Mouse (Mus musculus) heart, embryonic 11.5 days (tissue): Measurements from ENCODE around the gene Stpg3. TPM values are rescaled to one million over a fixed set of nuclear protein-coding genes. Genes with fewer than 3 reads are reported as not detected.

Source experiments
- ATAC-seq: fragments of 200-750 bp; cut with Nextera tagmentation; replicated peaks from 2 replicates; pipeline ENCODE4 v1.8.0; 2017; ENCODE audit warnings: moderate library complexity; ENCODE audit not compliant: insufficient number of reproducible peaks, low FRiP score, low TSS enrichment
- H3K27ac ChIP-seq: fragments of 300-500 bp; sonication (generic); 2 replicates; pipeline ENCODE4 v1.5.1; 2014; ENCODE audit warnings: mild to moderate bottlenecking, low read depth, low read length
- H3K27me3 ChIP-seq: fragments of 300-500 bp; sonication (generic); 2 replicates; pipeline ENCODE4 v1.6.1; 2014; ENCODE audit warnings: mild to moderate bottlenecking, low read length, mixed read lengths; ENCODE audit not compliant: control insufficient read depth, insufficient read depth
- H3K36me3 ChIP-seq: fragments of 300-500 bp; sonication (generic); 2 replicates; pipeline ENCODE4 v1.6.1; 2014; ENCODE audit warnings: mild to moderate bottlenecking, low read length, moderate library complexity, mixed read lengths; ENCODE audit not compliant: control insufficient read depth, insufficient read depth
- H3K4me1 ChIP-seq: fragments of 300-500 bp; sonication (generic); 2 replicates; pipeline ENCODE4 v1.6.1; 2014; ENCODE audit warnings: low read length; ENCODE audit not compliant: control insufficient read depth, insufficient read depth
- H3K4me2 ChIP-seq: fragments of 300-500 bp; sonication (generic); 2 replicates; pipeline ENCODE4 v1.6.1; 2014; ENCODE audit warnings: mild to moderate bottlenecking, moderate library complexity
- H3K4me3 ChIP-seq: fragments of 300-500 bp; sonication (generic); 2 replicates; pipeline ENCODE4 v1.5.1; 2014; ENCODE audit warnings: low read depth, low read length
- H3K9ac ChIP-seq: fragments of 300-500 bp; sonication (generic); 2 replicates; pipeline ENCODE4 v1.6.1; 2014; ENCODE audit warnings: mild to moderate bottlenecking, low read depth, low read length, moderate library complexity
- H3K9me3 ChIP-seq: fragments of 300-500 bp; sonication (generic); replicated peaks from 2 replicates; pipeline ENCODE4 v1.6.1; 2016; ENCODE audit warnings: low read length; ENCODE audit not compliant: control insufficient read depth
- WGBS: fragments of 180-500 bp; shearing (Covaris S2); extraction: QIAGEN DNeasy Blood & Tissue Kit; methylation state at CpG from one replicate; pipeline ENCODE4 v1.1.7; 2014; ENCODE audit not compliant: insufficient replicate concordance; 5-methylcytosine and 5-hydroxymethylcytosine counted together
- polyA plus RNA-seq: library from polyadenylated mRNA; unstranded; fragments of >200 nt; fragmentation: Nextera tagmentation; extraction: Ambion mirVana; gene quantifications from 2 replicates; pipeline ENCODE4 v1.2.1, GENCODE M21; 2014

Gene Stpg3
- polyA plus RNA-seq, 1 experiment from 2014 or later: not detected

GRCm38 (mm10) chr2:25224492-25224765 lies 10.0 kb upstream of the Stpg3 start, which contains the start of gene Tubb4b:
Gene Tubb4b, minus strand, starts transcription at chr2:25224702.
- H3K4me2 ChIP-seq: peak within 1 kb of the TSS; percentile 97
- WGBS: under 1% methylated on average over 17 of the region's 17 CpGs
- peaks cover 16% of the 10 kb centered on the region for H3K4me1 ChIP-seq
- no peaks in the 10 kb centered on the region for H3K9me3 ChIP-seq
- H3K4me3 ChIP-seq: peak within 1 kb of the TSS; percentile 71
- H3K9ac ChIP-seq: peak within 1 kb of the TSS; percentile 81
- peaks cover 4% of the 10 kb centered on the region; the same call in 1 of the 2 replicates for H3K27me3 ChIP-seq
- H3K27ac ChIP-seq: peak within 1 kb of the TSS; percentile 93
- H3K36me3 ChIP-seq: no peaks in the 10 kb centered on the region
- ATAC-seq: no peak

DNA sequence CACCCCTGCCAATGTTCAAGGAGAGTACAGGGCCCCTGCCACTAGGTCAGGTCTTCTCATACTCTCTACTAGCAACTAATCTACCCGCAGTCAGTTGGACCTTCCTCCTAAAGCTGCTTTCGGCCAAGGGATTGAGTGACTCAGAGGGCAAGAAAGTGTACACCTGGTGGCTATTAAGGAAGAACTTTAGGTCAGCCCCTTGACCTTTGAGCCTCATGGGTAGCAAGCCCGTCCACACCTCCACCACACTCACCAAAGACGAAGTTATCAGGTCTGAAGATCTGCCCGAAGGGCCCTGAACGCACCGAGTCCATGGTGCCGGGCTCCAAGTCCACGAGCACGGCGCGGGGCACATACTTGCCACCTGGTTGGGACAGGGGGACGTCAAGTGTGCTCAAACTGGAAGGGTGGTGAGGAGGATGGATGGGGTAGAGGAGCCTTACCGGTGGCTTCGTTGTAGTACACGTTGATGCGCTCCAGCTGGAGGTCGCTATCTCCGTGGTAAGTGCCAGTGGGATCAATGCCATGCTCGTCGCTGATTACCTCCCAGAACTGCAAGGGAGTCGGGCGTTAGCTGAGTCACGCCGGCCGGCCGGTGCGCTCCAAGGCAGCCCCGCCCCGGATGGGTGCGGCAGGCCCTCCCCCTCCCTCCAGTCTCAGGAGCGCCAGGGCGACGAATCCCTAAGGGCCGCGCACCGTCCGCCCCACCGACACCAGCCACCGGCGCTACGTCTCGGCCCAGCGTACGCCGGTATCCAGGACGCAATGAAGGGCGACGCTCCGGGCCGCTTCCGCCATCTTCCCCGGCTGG lies 9.4 kb upstream of the Stpg3 start:
- H3K4me3 ChIP-seq: peak overlapping the region; percentile 71
- no peaks in the 10 kb centered on the region for H3K27me3 ChIP-seq
- ATAC-seq: peak; percentile 71
- H3K36me3 ChIP-seq: no peaks in the 10 kb centered on the region
- 2% methylated on average over 51 of the region's 53 CpGs for WGBS
- no peaks in the 10 kb centered on the region for H3K9me3 ChIP-seq
- peak overlapping the region; percentile 91 for H3K27ac ChIP-seq
- H3K4me1 ChIP-seq: peaks cover 14% of the 10 kb centered on the region
- H3K4me2 ChIP-seq: peak overlapping the region; percentile 97
- peak overlapping the region; percentile 81 for H3K9ac ChIP-seq

DNA sequence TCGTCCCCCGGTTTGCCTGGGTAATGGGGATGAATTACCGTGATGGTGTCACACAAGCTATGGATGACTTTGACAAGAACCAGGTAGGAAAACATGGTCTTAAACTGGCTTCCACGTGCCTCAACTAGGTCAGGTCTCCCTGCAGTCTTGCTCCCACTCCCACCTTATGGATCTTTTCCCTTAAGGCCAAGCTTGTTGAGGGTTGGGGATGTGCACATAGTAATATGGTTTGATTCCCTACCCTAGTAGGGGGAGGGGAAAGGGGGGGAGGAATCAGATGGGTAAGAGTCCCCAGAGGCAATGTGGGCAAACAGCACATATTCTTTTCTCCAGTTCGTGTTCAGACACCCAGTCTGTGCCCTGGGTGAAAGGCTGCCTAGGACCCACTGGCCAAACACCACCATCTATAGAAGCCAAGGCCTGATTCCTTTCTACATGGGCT lies 6.9 kb upstream of the Stpg3 start:
- Histone ChIP-seq H3K36me3 (no peaks in the 10 kb centered on the region), H3K9me3 (no peaks in the 10 kb centered on the region), H3K27me3 (no peaks in the 10 kb centered on the region), H3K4me1 (peaks cover 12% of the 10 kb centered on the region), H3K4me2 (no peak overlapping the region), H3K4me3 (no peak overlapping the region), H3K27ac (no peak overlapping the region), H3K9ac (no peak overlapping the region)
- ATAC-seq: no peak
- whole genome bisulfite sequencing: 68% methylated on average over 5 of the region's 5 CpGs

DNA sequence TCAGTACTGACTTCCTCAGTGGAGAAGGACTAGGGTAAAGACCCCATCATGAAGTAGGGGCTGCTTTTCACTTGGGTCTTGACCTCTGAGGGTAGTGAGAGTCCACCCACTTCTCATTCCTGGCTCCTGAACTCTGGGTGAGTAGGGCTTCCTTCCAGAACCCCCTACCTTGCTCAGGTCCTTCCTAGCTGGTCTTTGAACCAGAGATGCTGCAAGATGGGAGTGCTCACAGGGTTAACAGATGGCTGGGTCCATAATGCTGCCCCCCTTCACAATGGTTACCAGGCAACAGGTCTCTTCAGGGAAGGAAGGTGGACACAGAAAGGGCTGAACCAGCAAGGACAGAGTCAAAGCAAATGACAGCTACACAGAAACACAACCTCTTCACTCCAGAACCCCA lies 4.0 kb upstream of the Stpg3 start, which contains the start of gene Fam166a:
Gene Fam166a (plus strand): TSS at position 301 of the 400 bp plus-strand sequence.
- no peak within 1 kb of the TSS for H3K4me2 ChIP-seq
- no peak within 1 kb of the TSS for H3K4me3 ChIP-seq
- no peak for ATAC-seq
- no peaks in the 10 kb centered on the region for H3K36me3 ChIP-seq
- H3K27ac ChIP-seq: no peak within 1 kb of the TSS
- H3K27me3 ChIP-seq: peaks cover 2% of the 10 kb centered on the region; the same call in 1 of the 2 replicates
- peaks cover 3% of the 10 kb centered on the region for H3K4me1 ChIP-seq
- no peaks in the 10 kb centered on the region for H3K9me3 ChIP-seq
- no peak within 1 kb of the TSS for H3K9ac ChIP-seq

- Histone ChIP-seq H3K27ac (no peak overlapping the region), H3K4me1 (no peaks in the 10 kb centered on the region), H3K36me3 (no peaks in the 10 kb centered on the region), H3K27me3 (peaks cover 7% of the 10 kb centered on the region; the same call in 1 of the 2 replicates), H3K9me3 (no peaks in the 10 kb centered on the region), H3K4me3 (no peak overlapping the region), H3K9ac (no peak overlapping the region), H3K4me2 (no peak overlapping the region)
- ATAC-seq: no peak
- WGBS: 49% methylated on average over 2 of the region's 2 CpGs
Measured at GRCm38 (mm10) chr2:25217666-25218065, 3.2 kb upstream of the Stpg3 start.

DNA sequence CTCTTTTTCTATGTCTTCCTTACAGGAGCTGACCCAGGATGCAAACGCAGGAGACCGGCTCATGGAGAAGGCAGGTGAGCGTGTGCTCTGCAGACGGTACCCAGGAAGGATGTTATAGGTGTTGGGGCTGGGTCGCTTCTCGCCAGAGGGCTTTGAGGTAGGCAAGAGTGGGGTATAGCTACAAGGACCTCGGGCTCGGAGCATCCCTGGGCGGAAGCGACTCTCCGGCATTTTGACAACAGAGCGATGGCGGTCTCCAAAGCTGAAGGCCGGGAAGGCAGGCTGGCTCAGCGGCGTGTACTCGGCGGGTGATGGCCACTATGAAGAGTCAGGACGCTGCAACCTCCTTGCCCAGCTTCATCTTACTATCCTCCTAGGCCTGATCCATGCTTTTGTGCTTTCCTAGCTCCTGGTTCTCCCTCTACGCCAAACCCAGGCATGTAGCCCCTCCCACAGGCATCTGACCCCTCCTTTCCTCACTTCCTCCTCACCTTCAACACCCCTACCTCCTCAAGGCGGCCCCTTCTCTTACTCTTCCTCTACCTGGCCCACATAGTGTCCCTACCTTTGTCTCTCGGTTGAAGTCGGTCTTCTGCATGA lies 1.1 kb downstream of the Stpg3 start:
- H3K36me3 ChIP-seq: no peaks in the 10 kb centered on the region; the same call in 1 of the 2 replicates
- no peak overlapping the region for H3K4me3 ChIP-seq
- no peak overlapping the region for H3K27ac ChIP-seq
- H3K9ac ChIP-seq: no peak overlapping the region
- 54% methylated on average over 23 of the region's 23 CpGs for WGBS
- no peaks in the 10 kb centered on the region for H3K9me3 ChIP-seq
- H3K4me2 ChIP-seq: no peak overlapping the region
- peaks cover 11% of the 10 kb centered on the region for H3K4me1 ChIP-seq
- H3K27me3 ChIP-seq: peaks cover 8% of the 10 kb centered on the region; the same call in 1 of the 2 replicates
- ATAC-seq: no peak

GRCm38 (mm10) chr2:25211121-25211670 lies 3.2 kb downstream of the Stpg3 start, which contains the start of gene Nelfb:
Gene Nelfb, minus strand, starts transcription at chr2:25211489.
- peak within 1 kb of the TSS; percentile 82 for H3K27ac ChIP-seq
- H3K9me3 ChIP-seq: no peaks in the 10 kb centered on the region
- peaks cover 11% of the 10 kb centered on the region for H3K4me1 ChIP-seq
- H3K4me2 ChIP-seq: peak within 1 kb of the TSS; percentile 92
- peak within 1 kb of the TSS; percentile 94 for H3K4me3 ChIP-seq
- H3K36me3 ChIP-seq: peaks cover 6% of the 10 kb centered on the region
- peak within 1 kb of the TSS; percentile 95 for H3K9ac ChIP-seq
- peaks cover 8% of the 10 kb centered on the region; the same call in 1 of the 2 replicates for H3K27me3 ChIP-seq
- under 1% methylated on average over 44 of the region's 44 CpGs for WGBS
- ATAC-seq: peak; percentile 91

DNA sequence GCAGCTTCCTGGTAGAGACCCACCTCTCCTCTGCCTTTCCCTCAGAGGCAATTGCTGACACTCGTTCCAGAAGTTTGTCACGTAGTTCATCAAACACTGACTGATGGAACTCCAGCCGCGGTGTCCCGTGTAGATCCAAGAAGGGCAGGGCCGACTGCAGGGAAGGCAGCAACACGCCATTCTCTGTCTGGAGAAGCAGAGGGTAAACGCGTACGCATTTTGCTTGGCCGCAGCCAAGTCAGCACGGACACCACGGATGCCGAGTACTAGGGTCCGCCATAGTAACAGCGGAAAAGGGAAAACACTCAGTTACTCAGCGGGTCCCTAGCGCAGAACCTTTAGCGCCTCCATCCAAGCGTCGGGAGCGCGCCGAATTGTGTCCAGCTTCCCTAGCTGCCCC lies 3.8 kb downstream of the Stpg3 start:
- ATAC-seq: peak; percentile 24
- 1% methylated on average over 24 of the region's 24 CpGs for WGBS

More for the DNA sequence above, 3.8 kb downstream of the Stpg3 start:
- H3K36me3 ChIP-seq: peaks cover 11% of the 10 kb centered on the region
- peak overlapping the region; percentile 82 for H3K27ac ChIP-seq
- peak overlapping the region; percentile 95 for H3K9ac ChIP-seq
- H3K27me3 ChIP-seq: peaks cover 8% of the 10 kb centered on the region; the same call in 1 of the 2 replicates
- no peaks in the 10 kb centered on the region for H3K9me3 ChIP-seq
- peak overlapping the region; percentile 94 for H3K4me3 ChIP-seq
- peak overlapping the region; percentile 92 for H3K4me2 ChIP-seq
- H3K4me1 ChIP-seq: peaks cover 11% of the 10 kb centered on the region
